Mouse (Mus musculus): ENCODE data around the gene Gm49630.

Gm49630 gene

DNA sequence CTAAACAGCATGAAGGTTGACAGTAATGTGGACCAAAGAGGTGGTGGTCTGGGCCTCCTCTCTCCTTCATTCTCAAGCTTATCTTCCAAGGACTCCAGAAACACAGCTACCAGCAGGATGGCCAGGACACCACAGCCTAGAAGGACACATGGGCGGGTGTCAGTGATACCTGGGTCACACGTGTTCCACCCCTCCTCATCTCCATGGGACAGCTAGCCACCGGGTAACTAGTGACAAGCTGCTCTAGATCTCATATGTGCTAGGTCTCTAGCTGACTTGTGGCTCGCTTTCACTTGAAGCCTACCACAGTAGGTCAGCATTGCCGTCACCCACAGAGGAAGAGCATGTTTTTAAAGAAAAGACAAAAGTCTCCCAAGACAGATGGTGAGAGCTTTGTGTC, at the start of gene Gm49630:
Gene Gm49630, minus strand, starts transcription at position 101 of the 400 bp plus-strand sequence.
- 75% methylated on average over 2 of the region's 5 CpGs for WGBS

DNA sequence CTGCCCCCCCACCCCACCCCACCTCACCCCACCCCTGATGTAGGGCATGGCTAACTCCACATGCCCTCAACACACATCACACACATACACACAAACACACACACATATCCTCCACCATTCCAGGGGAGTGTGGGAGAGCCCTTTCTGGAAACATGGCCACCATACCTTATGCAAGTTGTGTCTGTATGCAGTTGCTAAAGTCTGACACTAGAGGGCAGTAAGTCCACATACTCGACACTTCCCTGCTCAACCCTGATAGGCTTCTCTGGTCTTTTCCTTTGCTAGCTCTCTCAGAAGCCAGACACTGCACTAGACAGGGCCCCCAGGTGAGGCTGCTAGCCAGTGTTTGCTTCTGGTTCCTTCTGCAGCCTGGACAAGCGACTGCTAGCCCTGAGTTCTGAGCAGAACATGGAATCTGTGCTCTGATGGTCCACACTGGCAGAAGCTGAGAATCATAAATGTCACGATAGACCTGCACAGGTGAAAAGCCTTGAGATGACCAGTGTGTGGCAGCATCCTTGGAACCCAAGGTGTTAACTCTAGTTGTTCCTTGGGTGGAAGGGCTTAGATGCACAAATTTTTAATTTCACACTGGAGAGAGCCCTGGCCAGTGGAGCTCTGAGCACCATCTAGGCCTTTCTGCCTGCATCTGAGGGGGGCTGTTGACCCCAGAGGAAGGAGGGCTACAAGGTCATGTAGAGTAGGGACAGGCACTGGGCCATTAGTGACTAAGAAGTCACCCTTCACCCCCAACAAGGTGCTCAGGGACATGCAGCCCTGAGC, 48.6 kb upstream of the Gm49630 start:
- WGBS: 38% methylated on average over 3 of the region's 3 CpGs

DNA sequence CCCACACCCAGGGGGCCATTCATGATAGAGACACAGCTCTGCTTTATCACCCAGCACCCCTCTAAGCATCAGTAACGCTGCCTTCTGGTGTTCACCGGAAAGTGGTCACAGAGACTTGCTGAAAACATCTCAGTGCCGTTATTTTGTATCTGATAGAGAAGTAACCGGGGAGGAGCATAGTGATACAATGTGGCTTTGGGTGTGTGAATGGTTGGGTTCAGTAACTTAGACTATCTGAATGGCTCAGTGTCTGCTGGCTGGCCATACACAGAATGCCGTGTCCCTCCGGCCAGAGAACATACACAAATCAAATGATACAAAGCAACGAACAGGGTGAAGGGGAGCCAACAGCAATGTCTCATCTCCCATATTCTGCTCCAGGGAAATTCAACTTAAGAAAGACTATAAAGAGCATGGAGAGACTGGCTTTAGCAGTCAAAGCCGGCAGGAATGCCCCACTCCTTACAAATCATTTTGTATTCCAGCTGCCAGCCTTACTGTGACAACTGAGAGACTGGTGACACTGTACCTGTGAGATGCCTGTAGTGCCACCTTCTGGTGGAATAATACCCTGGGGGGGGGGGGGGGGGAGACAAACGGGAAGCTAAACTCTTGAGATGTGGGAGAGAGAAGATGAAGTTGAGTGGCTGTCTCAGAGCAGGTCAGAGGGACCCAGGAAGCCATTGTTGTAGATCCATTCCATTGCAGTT, 43.0 kb upstream of the Gm49630 start:
- WGBS: 68% methylated on average over 8 of the region's 9 CpGs

DNA sequence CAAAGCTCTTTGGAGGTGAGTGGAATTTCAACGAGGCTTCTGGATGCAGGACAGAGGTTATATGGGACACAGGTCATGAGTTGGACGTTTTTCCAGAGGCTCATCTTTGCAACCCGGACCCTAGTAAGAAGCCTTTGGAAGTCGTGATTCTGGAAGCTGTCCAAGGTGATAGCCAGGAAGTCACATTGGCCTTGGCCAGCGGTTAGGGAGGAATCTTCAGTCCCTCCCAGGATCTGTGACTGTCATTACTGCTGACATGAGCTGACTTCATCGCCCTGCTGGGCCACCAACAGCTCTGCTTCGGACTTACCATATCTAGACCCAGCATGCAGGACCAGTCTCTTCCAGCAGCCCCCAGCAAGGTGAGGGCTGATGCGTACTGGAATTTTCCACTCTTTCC, 41.6 kb upstream of the Gm49630 start:
- 81% methylated on average over 8 of the region's 8 CpGs for WGBS

DNA sequence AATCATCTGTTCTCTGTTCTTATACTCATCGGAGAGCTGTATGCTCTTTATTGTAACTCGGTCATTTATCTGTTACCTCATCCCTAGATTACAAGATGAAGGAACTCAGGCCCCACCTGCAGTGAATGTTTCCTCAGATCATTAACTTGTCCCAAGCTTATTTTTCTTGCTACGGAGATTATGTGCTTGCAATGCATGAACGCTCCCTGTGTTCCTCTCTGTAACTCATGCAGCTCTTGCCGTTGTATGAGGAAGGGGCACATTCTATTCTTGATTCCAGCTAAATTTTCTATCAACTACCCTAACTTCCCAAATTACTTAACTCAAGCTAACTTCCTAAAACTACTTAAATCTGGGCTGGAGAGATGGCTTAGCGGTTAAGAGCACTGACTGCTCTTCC, 28.0 kb upstream of the Gm49630 start:
- 85% methylated on average over 6 of the region's 6 CpGs for WGBS

DNA sequence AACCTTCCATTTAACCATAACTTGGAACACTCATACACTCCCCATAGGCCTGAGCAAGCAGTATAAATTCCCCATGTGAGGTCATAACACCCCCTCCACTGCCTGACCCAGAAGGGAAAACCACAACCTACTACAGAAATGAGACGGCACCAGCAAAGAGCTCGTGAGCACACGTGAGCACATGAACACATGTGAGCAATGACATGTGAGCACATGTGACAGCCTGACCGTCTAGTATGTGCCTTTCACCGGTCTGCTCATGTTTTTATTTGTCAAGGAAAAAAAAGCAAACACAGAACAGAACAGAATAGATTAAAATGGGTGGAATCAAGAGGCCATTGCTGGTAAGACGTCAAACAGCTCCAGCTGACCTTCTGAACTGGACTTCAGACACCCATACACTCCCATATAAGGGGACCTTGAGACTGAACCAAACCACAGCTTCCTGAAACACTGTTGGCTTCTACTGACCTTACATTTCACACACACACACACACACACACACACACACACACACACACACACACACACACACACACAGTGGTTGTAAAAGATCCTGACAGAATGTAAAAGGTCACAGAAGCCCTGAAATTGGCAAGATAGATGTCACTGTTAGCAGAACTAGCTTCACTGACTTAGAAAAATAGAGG, 26.5 kb upstream of the Gm49630 start:
- 84% methylated on average over 6 of the region's 6 CpGs for WGBS

DNA sequence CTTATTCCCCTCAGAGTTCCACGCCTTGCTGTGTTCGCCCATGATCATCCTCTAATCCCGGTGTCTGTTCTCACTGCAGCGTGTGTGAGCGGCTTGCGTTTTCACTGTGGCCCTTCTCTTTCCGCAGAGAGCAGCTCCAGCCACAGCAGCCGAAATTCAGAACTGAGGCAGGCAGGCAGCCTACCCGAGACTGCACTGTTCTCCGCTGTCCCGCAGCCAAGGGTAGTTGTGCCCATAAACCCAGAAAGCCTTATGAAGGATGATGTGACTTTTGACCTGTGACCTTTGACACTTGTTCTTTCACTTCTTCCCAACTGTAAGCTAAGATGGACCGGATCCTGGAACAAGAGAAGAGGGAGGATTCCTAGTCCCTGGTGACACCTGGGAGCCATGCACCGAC, 25.3 kb upstream of the Gm49630 start:
- 95% methylated on average over 13 of the region's 13 CpGs for WGBS

DNA sequence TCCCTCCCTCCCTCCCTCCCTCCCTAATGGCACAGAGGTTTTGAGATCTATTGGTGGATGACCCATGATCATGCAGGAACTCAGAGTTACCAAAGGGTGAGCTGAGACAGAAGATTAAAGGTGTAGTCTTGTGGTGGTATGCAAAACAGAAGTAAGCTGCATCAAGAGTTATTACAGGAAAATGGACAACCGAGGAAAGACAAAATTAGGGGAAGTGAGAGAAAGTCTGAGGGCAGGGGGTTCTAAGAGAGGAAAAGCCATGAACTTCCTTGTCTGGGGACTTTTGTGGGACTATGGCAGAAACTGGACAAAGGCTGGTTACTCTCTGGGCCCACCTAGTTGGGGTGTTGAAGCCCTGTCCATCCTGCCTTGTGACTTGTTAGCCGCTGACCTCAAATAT, 24.5 kb upstream of the Gm49630 start:
- no CpG with 5 or more reads among the region's 2 CpGs for WGBS

DNA sequence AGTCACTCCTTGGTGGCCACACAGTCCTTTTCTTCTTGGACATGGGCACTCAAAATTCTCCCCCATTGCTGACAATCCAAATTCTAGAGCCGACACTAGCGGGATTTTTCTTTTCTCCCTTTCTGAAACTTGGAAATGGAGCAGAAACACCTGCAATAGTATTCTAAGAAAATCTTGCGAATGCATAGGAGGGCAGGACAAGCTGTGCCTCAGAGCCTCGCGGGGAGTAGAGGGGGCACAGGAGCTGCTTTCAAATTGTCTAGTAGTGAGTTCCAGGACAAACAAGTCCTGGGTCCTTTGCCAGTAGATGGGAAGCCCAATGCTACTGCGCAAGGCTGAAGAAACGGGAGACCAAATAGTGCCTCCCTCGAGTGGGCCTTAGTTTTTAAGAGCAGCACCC, 23.9 kb upstream of the Gm49630 start:
- 79% methylated on average over 8 of the region's 8 CpGs for WGBS

DNA sequence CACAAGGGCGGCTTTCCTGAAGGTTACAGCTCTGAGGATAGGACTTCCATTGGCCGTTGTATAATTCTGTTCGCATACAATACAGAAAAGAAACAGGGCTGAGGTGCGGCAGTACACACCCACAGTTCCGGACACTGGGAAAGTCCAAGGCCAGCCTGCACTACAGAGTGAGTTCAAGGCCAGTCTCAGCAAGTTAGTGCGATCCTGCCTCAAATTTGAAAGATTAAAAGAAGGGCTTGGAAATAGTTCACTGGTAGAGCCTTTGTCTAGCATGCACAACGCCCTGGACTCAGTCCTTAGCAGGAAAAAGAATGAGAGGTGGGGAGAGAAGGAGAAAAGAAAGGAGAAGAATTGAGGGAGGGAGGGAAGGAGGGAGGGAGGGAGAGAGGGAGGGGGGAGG, 23.3 kb upstream of the Gm49630 start:
- WGBS: 94% methylated on average over 7 of the region's 7 CpGs

DNA sequence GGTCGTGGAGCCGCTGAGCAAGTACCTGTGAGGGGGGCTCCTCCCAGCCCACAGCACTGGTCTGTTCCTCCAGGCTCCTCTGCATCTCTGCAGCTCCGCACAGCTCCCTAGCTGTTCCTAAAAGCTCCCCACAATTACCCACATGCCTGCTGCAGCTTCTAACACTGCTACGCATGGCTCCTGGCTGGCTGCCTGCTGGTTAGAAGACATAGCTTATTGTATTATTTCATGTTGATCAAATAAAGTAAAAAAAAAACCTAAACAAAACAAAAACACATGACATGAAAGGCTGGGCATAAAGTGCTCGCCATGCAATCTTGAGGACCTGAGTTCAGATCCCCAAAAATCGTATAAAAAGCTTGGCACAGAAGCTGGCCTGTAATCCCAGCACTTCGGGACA, 18.1 kb upstream of the Gm49630 start:
- WGBS: 74% methylated on average over 7 of the region's 7 CpGs

DNA sequence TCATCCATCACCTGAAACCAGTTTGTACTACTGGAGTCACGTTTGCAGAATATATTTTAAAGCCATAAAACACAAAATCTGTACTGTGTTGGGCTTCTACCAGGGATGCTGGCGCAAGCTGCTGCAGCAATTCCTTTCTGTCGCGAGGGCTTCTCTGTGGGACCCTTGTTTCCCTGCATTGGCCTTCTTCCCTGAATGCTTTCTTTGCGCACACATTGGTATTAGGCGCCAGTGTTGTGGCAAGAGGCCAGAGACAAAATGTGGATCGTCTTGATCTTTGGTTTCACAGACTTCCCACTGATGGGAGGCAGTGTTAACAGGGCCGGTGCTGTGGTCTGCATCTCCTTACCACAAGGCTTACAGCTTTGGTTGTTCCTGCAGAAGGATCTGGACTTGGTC, 17.2 kb upstream of the Gm49630 start:
- 69% methylated on average over 8 of the region's 8 CpGs for whole genome bisulfite sequencing

DNA sequence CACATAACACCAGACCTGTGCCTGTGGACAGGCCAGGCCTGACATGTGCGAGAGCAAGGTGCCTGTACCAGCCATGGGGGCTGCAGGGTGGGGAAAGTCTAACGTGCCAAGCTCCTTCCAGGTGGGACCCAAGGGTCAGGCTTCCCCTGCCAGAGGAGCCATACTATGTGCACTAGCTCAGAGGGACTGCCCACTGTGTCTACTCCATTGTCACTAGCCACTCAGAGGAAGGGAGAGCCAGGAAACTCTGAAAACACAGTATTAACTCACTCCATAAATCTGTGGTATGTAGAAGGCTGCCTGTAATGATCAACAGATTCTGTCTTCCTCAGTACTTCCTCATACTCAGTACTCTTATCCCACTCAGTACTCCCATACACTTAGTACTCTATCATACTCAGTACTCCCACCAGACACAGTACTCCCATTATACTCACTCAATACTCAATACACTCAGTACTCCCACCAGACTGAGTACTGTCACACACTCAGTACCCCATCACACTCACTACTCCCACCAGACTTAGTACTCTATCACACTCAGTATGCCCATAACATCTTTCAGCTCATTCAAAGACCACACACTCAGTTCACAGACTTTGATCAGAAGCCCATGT, 16.7 kb upstream of the Gm49630 start:
- no CpG with 5 or more reads among the region's 2 CpGs for WGBS

DNA sequence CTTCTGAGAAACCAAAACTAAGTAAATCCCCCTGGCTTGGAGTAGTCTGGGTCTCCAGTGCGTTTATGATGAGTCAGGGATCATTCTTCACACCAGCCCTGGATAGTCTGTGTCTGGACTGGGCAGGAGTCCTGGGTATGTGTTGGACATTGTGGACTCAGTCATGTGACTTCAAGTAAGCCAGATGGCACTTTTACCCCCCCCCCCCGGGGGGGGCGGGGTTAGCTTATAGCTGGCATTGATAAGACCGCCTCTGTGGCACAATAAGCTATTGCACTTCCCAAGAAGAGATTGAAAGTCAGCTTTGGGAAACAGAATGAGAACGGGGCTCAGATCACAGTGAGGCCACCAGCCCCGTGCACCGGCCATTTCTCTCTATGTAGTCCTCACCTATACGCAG, 14.2 kb upstream of the Gm49630 start:
- WGBS: 71% methylated on average over 8 of the region's 8 CpGs

DNA sequence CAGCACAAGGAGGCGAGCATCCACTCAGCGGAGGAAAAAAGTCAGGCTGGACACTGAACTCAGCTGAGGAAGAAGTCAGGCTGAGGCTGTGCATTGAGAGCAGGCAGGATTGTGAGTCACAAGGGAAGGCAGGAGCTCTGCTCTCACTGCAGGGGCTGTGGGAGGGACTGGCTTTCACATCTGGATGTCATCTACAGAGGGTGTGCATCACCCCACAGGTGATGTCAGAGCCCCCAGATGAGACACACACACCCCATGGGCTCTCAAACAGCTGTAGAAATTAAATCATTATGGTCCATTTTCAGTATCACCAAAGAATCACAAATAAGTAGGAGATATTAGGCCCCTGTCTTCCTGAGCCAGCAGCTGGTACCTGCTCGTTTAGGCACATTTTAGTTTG, 13.6 kb upstream of the Gm49630 start, which contains the start of gene Unc93a2:
Gene Unc93a2, minus strand, starts transcription at position 101 of the 400 bp plus-strand sequence.
- WGBS: 86% methylated on average over 3 of the region's 3 CpGs

DNA sequence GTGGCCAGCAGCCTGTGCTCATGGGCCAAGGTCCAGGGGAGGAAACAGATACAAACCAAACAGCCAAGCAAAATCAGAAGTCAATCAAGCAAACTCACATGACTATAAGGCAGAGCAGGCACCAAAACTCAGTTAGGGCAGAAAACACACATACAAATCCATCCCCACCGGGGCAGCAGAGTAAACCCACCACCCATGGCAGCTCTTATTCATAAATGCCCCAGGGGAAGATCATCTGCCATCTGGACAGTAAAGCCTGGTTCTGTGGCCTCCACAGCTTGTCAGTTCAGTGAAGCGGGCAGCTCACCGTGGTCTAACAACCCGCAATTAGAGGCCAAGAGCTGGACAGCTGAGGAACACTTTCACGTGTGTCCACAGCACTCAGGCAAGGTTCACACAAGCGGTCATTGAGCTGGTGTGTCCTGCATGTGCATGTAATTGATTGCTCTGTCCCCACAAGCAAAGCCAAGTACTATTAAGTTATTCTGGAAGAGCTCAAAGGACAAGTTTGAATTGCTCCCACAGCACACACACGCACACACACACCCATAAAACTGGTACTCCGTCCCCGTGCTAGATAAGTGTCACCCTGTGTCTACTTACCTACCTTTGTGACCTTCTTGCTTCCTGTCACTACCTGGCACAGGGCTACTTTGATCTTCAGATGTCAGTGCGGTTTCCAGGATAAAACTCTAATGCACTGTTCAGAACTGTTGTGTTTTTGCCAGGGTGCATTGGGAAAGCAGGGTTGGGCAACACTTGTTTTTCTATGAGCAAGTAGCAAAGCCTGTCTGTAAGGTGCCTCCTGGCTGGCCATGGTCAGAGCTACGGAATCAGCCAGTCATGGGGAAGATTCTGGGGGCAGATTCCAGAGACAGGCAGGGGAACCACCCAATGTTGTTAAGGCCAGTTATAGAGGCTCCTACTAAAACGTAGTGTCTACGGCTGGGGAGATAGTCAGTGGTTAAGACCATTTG, 11.7 kb upstream of the Gm49630 start:
- 89% methylated on average over 12 of the region's 13 CpGs for WGBS

DNA sequence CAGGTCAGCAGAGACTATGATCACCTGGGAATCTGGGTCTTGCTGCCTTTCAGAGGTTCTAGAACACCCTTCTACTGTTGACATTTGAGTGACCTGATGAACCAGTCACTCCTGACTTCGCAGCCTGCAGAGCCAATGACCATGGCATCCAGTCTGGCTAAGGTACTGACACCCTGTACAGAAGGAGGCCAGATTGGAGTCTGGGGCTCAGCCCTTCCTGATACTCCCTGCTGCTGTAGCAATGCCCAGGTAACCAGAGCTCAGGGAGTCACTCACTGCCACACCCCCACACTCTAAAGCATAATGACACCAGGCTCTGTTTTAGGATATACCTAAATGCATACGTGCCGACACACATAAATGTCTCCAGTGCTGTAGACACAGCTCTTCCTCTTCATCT, 10.9 kb upstream of the Gm49630 start:
- 96% methylated on average over 1 of the region's 3 CpGs for WGBS

DNA sequence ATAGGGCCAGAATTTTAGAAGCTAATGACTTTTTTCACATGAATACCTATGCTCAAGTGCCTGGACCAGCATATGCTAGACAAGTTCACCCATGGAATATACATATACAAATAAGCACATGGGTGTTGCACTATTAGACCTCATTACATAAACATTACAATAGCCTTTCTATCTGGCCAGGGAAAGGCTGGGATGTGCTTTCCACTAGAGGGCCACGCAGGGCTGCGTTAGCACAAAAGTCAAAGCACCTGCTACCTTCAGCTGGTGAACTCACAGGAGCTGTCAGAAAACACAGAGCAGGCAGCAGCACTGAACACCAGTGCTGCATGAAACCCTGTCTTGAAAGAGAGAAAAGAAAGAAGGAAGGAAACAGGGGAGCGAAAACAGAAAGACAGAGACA, 6.1 kb upstream of the Gm49630 start:
- WGBS: 60% methylated on average over 3 of the region's 3 CpGs

DNA sequence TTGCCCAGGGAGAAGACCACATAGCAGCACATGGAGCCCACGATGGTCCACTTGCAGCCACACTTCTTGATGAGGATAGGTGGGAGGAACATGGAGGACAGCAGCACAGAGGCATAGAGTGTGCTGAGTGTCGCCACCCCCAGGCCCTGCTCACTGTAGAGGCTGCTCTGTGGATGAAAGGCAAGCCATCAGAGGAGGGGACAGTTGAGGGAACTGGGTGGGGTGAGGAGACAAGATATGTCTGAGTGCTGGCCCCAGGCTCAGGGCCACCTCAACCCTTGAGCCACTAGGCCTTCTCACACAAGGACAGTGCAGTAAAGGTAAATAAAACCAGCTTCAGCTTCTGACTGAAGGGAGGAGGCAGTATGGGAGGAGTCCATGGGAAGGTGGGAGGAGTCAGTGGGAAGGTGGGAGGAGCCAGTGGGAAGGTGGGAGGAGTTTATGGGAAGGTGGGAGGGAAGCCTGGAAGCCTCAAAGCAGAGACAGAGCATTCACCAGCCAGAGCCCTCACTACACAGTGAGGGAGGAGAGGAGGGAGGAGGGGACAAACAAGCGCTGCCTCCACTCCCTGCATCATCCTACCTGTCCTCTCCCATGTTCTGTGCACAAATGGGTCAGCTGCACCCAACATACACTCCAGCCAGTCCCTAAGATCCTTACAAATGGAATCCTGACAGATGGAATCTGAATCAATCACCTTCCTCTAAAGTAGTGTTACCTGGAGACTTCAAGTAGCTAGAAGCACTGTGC, 5.3 kb upstream of the Gm49630 start:
- WGBS: 100% methylated on average over 1 of the region's 3 CpGs

DNA sequence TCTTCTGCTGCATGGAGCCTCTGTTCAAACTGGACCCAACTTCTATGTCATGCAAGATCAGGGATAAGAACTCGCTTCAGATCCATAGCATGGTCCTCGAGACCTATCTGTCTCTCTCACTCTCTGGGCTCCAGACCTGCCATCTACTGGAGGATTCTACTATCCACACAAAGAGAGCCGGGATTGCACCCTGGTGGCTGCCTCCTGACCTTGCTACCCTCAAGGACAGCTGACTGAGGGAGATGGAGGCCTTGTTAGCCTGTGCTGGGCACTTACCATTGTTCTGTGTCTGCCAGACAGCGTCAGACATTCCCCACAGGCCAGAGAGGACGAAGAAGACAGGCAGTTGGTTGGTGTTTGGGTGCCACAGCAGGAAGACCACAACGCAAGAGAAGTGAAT, 2.4 kb downstream of the Gm49630 start:
- WGBS: 70% methylated on average over 6 of the region's 6 CpGs
